Mouse (Mus musculus) common myeloid progenitor, adult 5-6 weeks (primary cell): ENCODE results near the gene Bbs4. TPM values are rescaled to one million over a fixed set of nuclear protein-coding genes. Genes with fewer than 3 reads are reported as not detected.
"Not testable (repeated sequence)": the region's sequence is repeated elsewhere in the genome, so short reads cannot be mapped to it uniquely, and the experiment has no call there.

Source experiments
- ATAC-seq: replicated peaks from 2 replicates; pipeline ENCODE4 v1.8.0; 2016; ENCODE audit warnings: low read depth, mild to moderate bottlenecking, moderate TSS enrichment, inconsistent platforms; ENCODE audit not compliant: poor library complexity, severe bottlenecking
- total RNA-seq: library from RNA; stranded (forward); fragments of 200-1000, 187-1606 nt; gene quantifications from 2 replicates; pipeline ENCODE4 v1.2.3, GENCODE M21; 2017

Gene Bbs4
- 7.4 and 12.3 TPM in 2 replicates for total RNA-seq

- peak; percentile 99 for ATAC-seq
Observed at GRCm38 (mm10) chr9:59353253-59353639, at the start of gene Bbs4. Bbs4 (minus strand) TSS chr9:59353508.

- ATAC-seq, result no peak
Observed at GRCm38 (mm10) chr9:59389086-59389485, 35.8 kb upstream of the Bbs4 start.

- ATAC-seq, result no peak
Observed at GRCm38 (mm10) chr9:59388311-59388710, 35.0 kb upstream of the Bbs4 start.

GRCm38 (mm10) chr9:59387461-59387860 lies 34.2 kb upstream of the Bbs4 start:
- ATAC-seq, result no peak

- ATAC-seq, result no peak
Observed at GRCm38 (mm10) chr9:59375626-59376025, 22.3 kb upstream of the Bbs4 start.

- ATAC-seq, result no peak
Observed at GRCm38 (mm10) chr9:59369646-59370045, 16.3 kb upstream of the Bbs4 start.

- ATAC-seq, result no peak
Observed at GRCm38 (mm10) chr9:59369220-59369619, 15.9 kb upstream of the Bbs4 start.

- peak; percentile 88 for ATAC-seq
Observed at GRCm38 (mm10) chr9:59360487-59360886, 7.2 kb upstream of the Bbs4 start.

- ATAC-seq, result not testable (repeated sequence)
Observed at GRCm38 (mm10) chr9:59358041-59358440, 4.7 kb upstream of the Bbs4 start.

- ATAC-seq, result no peak
Observed at GRCm38 (mm10) chr9:59352586-59353252, 589 bp downstream of the Bbs4 start.

GRCm38 (mm10) chr9:59346176-59346575 lies 7.1 kb downstream of the Bbs4 start:
- ATAC-seq, result no peak

- ATAC-seq, result peak; percentile 63; the same call in 1 of the 2 replicates
Observed at GRCm38 (mm10) chr9:59340002-59340401, 13.3 kb downstream of the Bbs4 start.

GRCm38 (mm10) chr9:59339107-59339506 lies 14.2 kb downstream of the Bbs4 start:
- no peak for ATAC-seq

GRCm38 (mm10) chr9:59338411-59338810 lies 14.9 kb downstream of the Bbs4 start:
- ATAC-seq, result no peak

- no peak for ATAC-seq
Observed at GRCm38 (mm10) chr9:59337889-59338288, 15.4 kb downstream of the Bbs4 start.

GRCm38 (mm10) chr9:59336539-59336938 lies 16.8 kb downstream of the Bbs4 start:
- ATAC-seq, result no peak

- ATAC-seq, result no peak
Observed at GRCm38 (mm10) chr9:59330055-59330454, 23.3 kb downstream of the Bbs4 start.

- no peak for ATAC-seq
Observed at GRCm38 (mm10) chr9:59324351-59324750, 29.0 kb downstream of the Bbs4 start.

- ATAC-seq, result no peak
Observed at GRCm38 (mm10) chr9:59316206-59316605, 37.1 kb downstream of the Bbs4 start.

- no peak for ATAC-seq
Observed at GRCm38 (mm10) chr9:59311284-59311670, 42.0 kb downstream of the Bbs4 start.

GRCm38 (mm10) chr9:59310582-59311283 lies 42.6 kb downstream of the Bbs4 start:
- no peak for ATAC-seq

- no peak for ATAC-seq
Observed at GRCm38 (mm10) chr9:59307890-59308289, 45.4 kb downstream of the Bbs4 start.
